Mouse (Mus musculus) erythroblast, embryonic 14.5 days (primary cell): ENCODE results near the gene Trrap.

ENCODE experiments used
- GATA1 ChIP-seq: IDR thresholded peaks from 2 replicates; pipeline ENCODE4 v1.6.1; 2012; ENCODE audit warnings: low read length, inconsistent platforms, mixed read lengths
- TAL1 ChIP-seq: IDR thresholded peaks from 3 replicates; pipeline ENCODE4 v1.6.1; 2012; ENCODE audit warnings: low read length, inconsistent platforms, mixed read lengths

- no peak for TF ChIP-seq GATA1
- no peak for TF ChIP-seq TAL1
Measured at GRCm38 (mm10) chr5:144881670-144882399, 114.3 kb downstream of the Trrap start.
